Mouse (Mus musculus) MN1 (cell line): Measurements from ENCODE around the gene Gm45062.

Experiments
- DNase-seq: peaks from one replicate; pipeline ENCODE4 v3.0.0-alpha.2; 2016; ENCODE audit warnings: low spot score

The Gm45062 gene

DNA sequence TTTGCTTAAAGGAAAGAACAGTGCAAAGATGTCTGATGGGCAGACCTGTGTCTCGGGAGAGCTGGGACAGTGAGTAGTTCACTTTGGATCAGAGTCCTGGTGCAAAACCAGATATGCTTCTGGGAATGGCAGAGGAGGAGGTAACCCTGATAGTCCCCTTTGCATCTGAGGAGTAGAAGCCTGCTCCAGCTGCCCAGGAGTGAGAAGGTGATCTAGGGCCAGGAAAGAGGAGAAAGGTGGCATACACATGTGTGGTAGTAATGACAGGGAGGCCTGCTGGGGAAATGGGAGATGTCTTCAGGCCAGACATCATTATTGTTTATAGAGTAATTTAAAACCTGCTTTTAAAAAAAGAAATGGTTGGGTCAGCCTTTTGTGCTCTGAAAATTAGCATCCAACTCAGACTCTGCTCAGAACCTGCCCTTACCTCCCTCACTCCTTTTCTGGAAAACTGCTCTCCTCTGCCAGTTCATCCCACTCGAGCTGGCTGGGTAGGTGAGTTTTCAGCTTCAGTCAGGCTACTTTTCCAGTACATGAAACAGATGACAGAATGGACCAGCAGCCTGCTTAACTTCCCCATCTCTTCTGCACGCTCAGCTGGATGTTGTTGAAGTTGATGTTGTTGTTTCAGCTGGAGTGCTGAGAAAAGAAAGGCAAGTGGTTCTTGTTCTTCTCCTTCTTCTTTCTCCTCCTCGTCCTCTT is 160.4 kb downstream of the Gm45062 start:
- no peak for DNase-seq

DNA sequence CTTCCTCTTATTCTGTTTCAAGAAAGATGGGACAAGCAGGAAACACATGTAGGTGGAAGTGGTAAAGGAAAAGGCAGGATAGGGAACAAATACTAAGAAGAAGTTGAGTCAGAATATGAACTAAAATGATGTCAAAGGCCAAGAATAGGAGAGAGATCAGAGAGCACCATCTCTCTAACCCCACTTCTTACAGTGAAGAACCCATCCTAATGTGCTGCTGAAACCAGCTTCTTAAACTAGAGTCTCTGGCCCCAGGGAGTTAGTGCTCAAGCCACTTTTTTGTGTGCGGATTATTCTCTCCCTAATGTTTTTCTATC is 160.9 kb downstream of the Gm45062 start:
- DNase-seq = no peak

DNA sequence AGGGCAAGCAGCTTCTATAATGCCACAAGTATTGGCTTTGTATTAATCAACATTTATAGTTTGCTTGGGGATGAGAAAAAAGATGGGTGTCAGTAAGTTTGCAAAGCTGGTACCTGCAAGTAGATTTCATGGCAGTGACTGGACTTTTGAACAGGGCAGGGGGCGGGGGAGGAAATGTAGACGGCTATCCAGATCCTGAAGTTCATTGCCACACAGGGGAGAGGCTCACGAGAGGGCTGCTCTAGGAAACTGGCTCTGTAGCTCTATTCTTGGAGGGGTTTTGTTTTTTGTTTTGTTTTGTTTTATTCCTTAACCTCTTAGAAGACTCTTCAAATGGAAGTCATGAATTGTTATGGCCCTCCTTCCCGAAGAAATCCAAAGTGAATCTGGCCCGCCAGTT is 162.2 kb downstream of the Gm45062 start:
- DNase-seq = no peak

DNA sequence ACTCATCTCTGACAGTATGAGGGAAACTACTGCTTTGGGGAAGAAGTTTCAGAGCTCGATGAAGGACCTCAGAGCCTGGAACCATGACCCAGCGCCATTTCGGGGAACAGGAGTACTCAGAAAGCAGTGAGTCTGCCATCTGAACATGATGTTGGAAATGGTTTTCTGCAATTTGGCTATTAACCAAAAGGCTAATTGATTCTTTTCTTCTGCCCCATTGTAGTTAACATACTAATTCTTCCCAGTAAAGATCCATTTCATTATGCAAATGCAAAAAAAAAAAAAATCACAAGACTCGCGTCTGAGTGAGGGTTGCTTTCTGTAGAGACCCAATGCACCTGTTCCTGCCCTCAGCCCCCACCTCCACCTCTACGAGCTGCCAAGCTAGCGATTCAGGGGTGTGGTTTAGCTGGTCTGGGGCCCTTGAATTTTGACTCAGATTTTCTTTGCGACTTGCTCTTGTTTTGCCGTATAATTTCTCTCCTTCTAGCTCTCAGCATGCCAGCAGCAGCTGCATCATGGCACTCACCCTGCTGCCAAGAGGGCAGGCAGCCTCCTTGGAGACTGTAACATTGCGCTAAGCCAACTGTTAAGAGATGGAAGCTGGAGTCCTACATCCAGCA is 162.8 kb downstream of the Gm45062 start:
- DNase-seq = no peak

DNA sequence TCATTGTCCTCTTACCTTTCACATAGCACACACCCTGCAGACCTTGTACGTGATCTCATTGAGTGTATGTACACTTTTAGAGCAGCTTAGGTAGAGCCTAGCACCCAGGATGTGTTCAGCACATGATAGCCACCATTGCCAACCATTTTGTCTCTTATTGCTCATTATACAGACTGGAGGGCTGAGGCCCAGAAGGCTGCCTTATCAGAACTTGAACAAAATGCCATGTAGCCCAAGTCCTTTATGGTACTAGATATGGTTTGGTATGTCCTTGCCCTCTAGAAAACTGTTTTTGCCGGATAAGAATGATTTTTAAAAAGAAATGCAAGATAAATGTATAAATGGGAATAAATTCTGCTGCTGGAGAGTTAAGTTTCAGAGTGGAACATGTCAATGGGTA is 163.9 kb downstream of the Gm45062 start:
- no peak for DNase-seq

DNA sequence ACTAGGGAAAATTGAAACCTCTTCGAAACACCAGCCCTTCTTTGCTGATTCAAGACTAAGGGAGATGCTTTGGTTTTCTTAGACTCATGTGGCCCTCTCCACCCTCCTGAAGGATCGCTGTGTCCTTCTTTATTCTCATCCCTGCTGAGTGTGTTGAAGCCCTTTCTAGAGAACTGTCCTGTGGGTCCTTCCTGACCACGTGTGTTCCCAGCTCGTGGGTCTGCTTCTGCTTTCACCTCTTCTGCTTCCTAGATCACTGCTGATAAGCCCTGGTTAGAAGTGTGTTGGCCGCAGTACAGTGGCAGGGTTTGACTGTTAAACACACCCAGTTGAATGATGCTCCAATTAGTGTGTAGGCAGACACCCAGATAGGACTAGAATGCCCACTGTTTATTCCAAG is 168.4 kb downstream of the Gm45062 start:
- no peak for DNase-seq

DNA sequence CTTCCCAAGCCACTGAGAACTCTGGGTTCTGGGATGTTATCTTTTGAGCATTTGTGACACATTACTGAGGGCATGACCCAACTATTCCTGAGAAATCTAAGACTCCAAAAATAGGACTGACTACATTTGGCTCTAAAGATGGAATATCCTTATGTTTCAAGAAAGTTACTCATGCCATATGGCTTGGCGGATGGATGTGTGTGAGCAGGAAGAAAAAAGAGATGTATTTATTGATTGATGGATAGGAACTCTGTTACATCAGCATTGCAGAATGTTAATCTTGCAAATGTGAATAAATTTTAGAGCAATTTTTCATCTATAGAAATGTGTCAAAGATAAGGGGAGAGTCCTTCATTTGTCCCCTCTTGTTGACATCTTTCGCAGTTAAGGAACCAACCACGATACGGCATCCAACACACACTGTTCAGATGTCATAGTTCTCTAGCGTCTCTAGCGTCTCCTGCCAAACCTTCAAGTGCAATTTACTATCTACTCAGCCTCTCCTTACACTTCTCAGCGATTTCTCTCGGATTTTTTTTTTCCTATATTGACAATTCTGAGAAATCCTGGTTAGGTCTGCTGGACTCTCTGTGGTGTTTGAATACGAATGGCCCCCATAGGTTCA is 171.5 kb downstream of the Gm45062 start:
- DNase-seq = no peak

DNA sequence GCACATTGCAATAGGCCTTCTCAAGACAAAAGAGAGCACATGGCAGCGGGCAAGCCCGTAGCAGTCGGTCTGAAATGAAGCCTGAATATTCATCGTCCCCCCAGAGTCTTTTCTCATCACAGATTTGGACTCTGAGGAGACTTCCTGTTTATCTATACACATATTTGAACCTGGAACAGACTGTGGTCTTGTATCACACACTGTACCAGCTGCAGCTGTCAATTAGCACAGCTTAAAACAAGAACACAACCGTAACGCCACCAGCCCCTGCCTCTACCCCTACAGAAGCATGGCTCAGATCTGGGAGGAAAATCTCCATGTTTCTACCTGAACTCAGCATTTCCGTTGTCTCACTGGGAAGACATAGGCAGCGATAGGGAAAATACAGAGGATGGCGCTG is 173.9 kb downstream of the Gm45062 start:
- no peak for DNase-seq

DNA sequence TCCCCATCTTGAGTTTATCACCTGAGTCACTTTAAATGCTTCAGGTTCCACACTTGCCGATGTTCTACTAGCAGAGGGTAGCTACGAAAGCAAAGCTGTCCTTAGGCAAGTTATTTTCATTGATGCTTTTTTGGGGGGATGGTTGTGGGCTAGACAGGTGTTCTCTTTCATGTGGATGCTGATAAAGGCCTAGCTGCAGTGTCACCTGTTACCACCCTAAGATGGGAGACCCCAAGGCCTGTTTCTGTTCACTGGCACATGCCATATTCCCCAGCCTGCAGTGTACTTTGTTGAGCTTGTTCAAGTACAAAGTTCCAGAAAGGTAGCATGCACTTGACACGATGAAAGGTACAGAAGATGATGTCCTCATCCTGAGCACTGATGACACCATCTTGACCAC is 178.7 kb downstream of the Gm45062 start:
- DNase-seq = no peak

DNA sequence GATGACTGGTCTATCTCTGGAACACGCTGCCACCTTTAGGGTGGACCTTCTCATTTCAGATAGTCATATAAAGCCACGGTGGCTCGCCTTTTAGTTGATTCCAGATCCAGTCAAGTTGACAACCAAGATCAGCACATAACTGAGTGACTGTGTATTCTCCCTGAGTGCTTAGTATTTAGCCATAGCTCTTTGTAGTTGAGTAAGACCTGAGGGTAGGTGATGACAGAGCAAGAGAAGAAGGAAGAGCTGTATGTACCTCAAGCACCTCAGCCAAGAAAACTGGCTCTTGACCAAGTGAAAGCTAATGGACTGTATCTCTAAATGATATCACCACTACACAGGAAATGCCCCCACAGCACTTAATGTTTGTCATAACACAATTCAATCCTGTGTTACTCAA is 182.6 kb downstream of the Gm45062 start:
- no peak for DNase-seq

DNA sequence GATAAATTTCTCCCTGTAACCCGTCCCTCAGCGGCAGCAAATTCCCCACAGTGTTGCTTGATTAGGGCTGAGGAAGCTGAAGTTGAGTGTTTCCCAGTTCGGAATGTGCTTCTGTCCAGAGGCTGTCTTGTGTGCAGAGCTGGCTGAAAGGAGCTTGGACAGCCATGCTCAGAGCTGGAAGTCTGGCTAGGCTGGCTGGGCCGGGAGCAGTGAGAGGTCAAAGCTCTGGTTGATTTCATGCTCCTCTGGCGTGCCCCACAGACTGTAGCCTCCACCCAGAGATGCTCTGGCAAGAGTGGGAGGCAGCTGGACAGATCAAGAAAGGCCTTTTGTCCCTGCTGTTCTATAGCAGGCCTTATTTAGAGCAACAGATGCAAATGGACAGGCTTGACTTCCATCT is 187.5 kb downstream of the Gm45062 start:
- peak; percentile 8 for DNase-seq

DNA sequence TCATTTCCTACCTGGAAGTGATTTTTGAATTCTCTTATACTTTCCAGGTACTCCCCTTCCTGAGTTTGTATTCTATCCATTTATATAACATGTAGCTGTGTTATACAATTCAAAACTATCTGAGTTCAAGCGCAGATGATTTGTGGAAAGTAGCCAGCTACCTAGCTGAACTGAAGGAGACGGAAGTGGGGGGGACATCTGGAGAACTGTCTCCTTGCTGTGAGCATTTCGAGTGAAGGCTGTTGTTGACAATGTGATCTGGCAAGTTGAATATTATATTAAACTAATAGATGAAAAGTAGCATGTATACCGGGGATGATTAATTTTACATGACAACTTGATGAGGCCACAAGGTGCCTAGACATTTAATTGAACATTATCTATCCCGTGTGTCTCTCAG is 196.3 kb downstream of the Gm45062 start:
- DNase-seq = no peak

DNA sequence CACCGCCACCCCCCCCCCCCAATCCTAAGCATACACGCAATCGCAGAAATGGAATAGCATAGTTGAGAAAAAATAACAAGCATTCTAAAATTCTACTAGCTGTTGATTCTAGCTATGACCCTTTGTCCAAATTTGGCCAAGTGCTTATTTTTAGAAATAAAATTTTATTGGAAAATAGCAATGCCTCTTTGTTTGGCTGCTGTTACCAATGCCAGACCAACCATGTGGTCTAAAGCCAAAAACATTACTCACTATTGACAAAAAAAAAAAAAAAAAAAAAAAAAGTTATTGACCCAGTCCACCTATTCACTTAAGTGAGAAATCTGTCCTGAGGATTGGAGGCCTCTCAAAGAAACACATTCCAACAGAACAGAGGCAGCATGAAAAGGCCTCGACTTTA is 199.3 kb downstream of the Gm45062 start:
- DNase-seq = no peak

DNA sequence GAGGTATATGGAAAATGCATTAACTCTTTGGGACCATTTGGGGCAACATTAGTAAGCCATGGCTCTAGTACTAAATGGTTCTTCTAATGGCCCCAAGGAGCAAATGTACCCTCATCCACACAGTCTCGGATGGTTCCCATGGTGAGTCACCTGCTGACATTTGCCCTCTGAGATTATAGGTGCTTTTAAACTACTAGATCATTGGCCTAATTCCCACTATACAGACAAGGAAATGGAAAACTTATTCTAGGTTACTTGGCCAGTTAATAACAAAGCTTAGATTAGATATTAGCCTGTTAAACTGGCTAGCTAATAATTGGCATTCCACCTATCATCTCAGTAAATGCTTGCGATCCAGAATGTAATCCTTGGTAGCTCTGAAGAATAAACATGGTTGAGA is 203.2 kb downstream of the Gm45062 start:
- DNase-seq = no peak

DNA sequence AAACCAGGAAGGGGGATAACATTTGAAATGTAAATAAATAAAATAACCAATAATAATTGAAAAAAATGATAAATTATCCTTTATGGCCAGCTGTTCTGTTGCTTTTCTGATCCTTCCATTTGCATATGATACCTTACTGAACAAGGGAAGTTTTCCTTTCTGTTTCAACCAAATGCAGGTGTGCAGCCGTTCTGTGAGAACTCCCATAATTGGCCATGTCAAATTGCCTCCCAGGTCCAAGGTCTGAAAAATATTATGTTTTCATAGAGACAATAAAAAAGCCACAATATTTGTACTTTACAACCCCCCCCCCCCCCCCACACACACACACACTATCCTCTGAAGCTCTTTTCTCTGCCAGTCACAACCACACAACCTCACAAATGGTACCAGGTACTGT is 206.1 kb downstream of the Gm45062 start:
- no peak for DNase-seq

DNA sequence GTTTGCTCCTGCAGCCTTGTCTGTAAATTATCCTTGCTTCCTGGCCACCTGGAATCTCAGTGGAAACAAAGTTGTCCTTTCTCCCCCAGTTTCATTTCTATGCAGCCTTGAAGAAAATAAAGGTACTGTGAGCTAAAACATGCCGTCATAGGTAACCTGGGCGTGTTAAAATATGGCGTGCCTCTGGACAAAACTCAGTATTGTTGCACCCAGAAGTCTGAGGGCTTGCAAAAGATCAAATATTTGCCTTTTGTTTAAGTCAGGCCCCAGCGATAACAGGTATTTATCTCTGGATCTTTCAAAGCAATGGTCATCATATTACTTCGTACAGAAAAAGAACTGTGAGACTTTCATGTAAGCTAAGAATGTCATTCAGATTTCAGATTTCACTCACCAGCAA is 206.7 kb downstream of the Gm45062 start:
- no peak for DNase-seq

DNA sequence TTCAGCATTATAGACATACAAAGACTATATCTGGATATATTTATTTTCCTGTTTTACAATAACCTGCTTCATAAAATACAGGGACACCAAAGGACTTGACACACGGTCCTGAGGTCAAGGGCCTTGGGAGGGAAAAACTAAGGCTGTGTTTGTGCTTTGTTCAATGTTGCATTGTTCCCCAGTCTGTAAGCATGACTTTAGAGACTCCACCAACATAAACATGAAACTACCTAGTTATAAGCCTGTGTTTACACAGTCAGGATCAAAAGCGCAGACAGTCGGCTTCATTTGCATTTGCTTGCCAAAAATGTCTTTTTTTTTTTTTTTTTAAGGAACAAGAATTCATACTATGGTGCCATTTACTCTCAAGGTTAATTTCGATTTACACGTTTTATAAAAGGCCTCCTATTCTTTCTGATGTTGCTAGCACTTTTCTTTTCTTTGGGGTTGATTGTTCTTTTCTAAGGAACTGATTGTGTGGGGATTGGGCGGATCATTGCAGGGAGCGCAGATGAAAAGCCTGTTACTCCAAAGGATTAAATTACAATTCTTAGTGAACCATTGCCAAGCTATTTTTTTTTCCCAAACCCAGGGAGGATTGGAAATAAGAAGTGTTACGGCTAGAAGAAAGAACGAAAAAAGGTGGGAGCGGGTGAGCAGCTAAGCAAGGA is 208.6 kb downstream of the Gm45062 start:
- DNase-seq = no peak

DNA sequence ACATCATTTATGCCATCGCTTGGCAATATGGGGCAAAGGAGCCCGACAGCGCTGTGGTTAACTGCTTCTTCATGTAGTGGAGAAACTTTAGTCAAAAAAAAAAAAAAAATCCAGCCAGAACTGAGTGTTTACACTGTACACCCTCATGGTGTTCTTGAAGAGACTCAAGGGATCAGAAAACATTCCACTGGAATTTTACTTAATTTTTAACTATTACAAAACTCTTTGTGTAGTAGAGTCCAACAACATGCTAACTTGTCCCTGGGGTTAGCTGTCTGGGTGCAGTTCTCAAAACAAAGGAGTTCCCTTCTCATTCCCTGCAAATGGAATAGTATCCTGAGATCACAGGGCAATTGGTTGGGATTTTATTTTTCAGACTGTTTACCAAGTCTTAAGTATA is 210.7 kb downstream of the Gm45062 start:
- DNase-seq = no peak

DNA sequence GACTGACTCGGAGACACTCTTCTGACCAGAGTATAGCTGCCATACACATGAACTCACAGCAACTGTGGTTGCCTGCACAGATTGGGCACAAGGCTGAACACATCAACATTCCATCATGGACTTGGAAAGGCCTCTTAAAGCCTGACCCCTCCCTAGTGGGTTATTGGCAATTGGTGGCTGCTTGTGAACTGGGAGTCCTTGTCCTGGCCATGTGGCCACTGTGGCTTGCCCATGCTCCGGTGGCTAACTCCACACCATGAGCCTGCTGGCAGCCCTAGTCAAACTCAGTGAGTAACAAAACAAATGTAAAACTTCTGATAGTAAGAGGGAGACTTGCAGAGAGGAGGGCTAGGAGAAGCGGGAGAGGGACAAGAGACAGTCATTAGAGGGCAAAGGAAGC is 212.9 kb downstream of the Gm45062 start:
- DNase-seq = no peak

DNA sequence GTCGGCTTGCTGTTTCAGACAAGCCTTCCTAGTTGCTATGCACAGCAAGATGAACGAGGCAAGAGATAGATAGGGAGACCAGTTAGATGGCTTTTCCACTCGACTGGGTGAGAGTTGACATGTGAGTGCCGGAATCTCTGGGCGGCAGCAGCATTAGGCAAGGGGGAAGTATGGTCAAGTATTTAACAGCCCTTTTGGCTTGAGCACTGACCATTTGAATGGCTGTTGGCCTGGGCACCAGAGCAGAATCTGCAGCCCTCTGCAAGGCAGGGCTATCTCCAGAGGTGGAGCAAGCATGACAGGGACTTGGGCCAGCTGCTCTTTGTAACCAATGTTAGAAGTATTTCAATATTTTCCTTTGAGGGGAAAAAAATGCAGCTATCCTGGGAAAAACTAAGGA is 213.7 kb downstream of the Gm45062 start:
- DNase-seq = no peak

DNA sequence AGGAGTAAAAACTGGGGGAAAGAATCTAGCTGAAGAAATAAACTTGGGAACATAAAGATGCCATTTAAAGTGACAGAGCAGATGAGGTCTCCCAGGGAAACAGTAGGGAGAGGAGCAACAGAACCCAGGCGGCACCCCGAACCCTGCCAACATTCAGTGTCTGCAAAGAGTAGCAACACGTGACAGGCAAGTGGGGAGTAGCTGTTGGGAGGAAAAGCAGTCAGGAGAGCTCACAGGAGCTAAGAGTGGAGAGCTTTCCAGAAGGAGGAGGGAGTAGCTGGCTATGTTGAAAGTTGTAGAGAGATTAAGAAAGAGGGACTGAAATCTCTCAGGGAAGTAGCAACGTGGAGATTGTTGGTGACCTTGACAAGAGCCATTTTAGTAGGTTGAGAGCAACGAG is 214.2 kb downstream of the Gm45062 start:
- no peak for DNase-seq

DNA sequence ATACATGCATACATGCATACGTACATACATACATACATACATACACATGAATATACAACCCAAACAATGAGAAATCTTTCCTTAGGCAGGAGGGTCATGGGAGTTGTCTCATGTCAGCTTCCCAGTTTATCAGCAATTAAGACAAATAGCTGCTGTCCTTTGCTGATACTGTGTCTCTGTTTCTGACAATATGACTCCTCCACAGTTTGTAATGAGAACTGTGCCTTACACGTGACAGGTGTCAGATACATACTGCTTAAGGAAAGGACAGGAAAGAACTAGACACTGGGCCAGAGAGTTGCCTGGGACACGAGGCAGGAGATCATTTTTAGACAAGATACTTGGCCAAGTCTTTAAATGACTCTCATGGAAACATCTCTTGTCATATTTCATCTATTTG is 215.1 kb downstream of the Gm45062 start:
- DNase-seq = no peak

DNA sequence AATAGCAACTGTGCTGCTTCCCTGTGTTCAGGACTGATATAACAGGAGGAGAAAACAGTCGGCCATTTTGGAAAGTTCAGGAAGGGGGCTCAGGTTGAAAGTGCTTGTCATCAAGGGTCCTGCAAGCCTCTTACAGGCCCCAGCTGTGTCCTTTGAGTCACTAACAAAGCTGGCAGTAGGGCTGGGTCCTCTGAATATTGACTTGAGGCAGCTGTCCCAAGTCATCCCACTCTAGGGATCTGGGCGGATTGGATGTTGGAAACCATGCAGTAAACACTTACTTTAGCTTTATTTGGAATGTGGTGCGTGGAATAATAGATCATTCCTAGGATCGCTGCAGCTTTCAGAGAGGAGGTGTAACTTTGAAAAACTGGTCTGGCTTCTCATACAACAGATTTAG is 215.6 kb downstream of the Gm45062 start:
- no peak for DNase-seq
